Mouse (Mus musculus) gastrocnemius, adult 2 months (tissue): ENCODE measurements around the gene Fancc. TPM values are rescaled to one million over a fixed set of nuclear protein-coding genes. Genes with fewer than 3 reads are reported as not detected.

Experiments used
- DNase-seq: peaks from one replicate; pipeline ENCODE4 v3.0.0; 2022
- H3K27ac ChIP-seq: fragments of 200-600 bp; 2 replicates; pipeline ENCODE4 v1.8.1; 2022; ENCODE audit warnings: mild to moderate bottlenecking
- H3K4me3 ChIP-seq: fragments of 200-600 bp; 2 replicates; pipeline ENCODE4 v1.8.1; 2022; ENCODE audit warnings: mild to moderate bottlenecking, moderate library complexity
- CTCF ChIP-seq: fragments of 200-600 bp; IDR thresholded peaks from 2 replicates; pipeline ENCODE4 v1.8.1; 2022; ENCODE audit warnings: antibody characterized with exemption, mild to moderate bottlenecking, moderate library complexity
- intact Hi-C: fragments of 180-260 bp; cut with DNase I; formaldehyde crosslinking; loops from one replicate; pipeline ENCODE4 v1.15.1; 2025
- total RNA-seq, 2 experiments: library from RNA; stranded (reverse); gene quantifications; 2 replicates each; pipeline ENCODE4 v1.2.3; 2021

Gene Fancc
- total RNA-seq, 2 experiments from 2014 or later, result 2.3 to 2.6 TPM

DNA sequence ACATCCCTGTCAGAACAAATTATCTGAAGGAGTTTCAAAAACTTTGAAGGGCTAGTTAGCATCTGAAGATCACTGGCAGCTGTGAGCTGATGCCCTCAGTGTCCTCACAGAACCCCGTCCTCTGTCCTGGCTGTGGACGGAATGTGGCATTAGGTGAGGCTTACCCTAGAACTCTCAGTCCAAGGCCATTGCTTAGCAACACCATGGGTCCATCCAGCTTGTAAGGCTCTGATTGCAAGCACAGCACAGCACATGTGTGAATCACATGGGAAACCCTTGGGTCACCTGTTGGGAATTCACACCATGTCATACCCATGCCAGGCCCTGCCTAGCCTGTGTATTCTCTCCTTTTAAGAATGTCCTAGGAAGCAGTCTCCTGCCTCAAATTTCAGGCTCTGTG lies 200.1 kb downstream of the Fancc start:
- DNase-seq, result peak; percentile 68
- H3K4me3 ChIP-seq, result no peak overlapping the region
- peak overlapping the region; percentile 86 for H3K27ac ChIP-seq
- TF ChIP-seq CTCF, result no peak
- intact Hi-C loops, result no loop called here

DNA sequence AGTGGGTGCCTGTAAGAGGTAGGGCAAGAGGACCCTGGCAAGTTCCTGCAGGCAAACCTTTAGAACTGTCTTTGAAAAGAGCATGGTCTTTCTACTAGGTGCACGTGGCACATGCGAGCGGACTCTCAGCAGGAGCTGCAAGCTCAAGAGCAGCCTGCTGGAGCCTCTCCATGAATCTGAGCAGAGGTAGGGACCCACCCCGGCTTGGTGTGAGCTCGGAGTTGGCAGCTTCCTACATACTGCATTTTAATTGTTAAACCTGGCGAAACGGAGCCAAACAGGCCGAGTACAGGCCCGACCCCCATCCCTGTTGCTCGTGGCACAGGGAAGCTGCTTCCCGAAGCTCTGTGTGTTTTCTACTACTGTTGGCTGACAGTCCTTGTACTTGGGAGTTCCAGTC lies 200.8 kb downstream of the Fancc start:
- peak overlapping the region; percentile 86 for H3K27ac ChIP-seq
- H3K4me3 ChIP-seq, result no peak overlapping the region
- TF ChIP-seq CTCF, result no peak
- intact Hi-C loops, result no loop called here
- DNase-seq, result peak; percentile 46

DNA sequence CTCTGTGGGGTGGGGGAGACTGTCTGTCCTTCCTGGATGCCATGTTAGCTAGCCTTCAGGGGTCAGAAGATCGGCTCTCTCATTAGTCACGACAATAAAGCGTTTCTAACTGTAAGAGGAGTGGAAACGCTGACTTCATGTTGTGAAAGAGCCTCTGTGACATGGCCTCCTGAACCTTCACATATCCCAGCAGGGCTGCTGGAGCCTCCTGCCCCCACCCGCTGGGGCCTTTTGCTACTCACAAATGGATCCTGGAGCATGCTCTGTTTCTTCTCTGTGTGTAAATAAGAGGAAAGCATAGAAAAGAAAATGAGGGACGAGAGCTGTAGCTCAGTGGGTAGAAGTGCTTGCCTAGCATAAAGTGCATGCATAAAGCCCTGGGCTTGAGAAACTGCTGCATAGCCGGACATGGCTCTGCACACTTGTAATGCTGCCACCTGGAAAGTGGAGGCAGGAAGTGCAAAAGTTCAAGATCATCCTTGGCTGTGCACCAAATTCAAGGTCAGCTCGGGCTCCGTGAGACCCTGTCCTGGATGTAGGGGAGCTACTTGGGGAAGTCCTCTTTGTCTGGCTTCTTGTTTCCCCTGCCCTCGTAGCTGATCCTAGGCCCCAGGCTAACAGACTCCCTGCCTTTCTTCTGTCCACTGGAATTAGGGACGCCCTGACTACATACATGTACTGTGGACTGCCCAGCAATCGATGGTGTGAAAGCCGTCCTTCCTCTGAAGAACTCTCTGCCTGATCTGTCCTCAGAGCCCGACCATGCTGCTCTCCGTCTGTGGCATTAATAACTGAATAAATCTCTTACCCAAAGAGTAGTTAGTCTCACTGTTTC lies 202.5 kb downstream of the Fancc start:
- H3K27ac ChIP-seq, result peak overlapping the region; percentile 86
- peak overlapping the region; percentile 31 for H3K4me3 ChIP-seq
- TF ChIP-seq CTCF, result no peak
- DNase-seq, result peak; percentile 58
- intact Hi-C loops, result no loop called here

DNA sequence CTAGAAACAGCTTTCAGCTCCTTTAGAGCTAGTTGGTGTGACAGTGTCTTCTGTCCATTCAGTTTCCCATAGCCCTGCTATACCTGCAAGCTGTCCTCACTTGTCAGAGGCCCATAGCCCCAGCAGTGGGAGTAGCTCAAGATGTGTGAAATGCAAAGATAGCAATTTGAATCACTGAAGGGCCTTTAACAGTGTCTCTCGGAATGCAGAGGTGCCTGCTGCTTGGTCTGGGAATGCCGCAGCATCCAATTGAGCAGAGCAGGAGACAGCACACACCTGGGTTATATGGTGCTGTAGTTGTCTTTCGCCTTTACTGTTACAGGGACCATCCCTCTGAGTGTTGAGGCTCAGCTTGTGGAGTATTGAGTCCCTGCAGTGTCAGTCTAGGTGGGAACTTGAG lies 203.4 kb downstream of the Fancc start:
- TF ChIP-seq CTCF, result no peak
- DNase-seq, result no peak
- Histone ChIP-seq H3K27ac (peak overlapping the region; percentile 86), H3K4me3 (peak overlapping the region; percentile 31; the same call in 1 of the 2 replicates)
- intact Hi-C loops, result no loop called here

DNA sequence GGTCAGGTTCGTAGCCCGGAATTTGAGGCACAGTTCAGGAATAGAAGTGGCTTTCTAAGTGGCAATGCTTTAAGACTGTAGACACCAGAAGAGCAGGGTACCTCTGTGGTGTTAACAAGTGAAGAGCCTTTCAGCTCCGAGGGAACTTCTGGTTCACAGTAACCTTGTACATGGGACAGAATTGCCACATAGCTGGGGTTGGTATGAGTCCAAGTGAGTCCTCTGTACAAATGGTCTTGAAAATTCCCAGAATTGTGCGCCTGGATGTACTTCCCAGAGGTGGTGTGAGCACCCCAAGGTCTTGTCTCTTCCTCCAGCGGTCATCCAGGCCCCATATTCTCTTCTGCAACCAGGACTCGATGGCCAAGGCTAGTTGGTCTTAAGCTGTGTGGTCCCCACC lies 206.1 kb downstream of the Fancc start:
- H3K27ac ChIP-seq, result peak overlapping the region; percentile 75
- intact Hi-C loops, result no loop called here
- TF ChIP-seq CTCF, result no peak
- peak; percentile 21 for DNase-seq
- H3K4me3 ChIP-seq, result no peak overlapping the region

DNA sequence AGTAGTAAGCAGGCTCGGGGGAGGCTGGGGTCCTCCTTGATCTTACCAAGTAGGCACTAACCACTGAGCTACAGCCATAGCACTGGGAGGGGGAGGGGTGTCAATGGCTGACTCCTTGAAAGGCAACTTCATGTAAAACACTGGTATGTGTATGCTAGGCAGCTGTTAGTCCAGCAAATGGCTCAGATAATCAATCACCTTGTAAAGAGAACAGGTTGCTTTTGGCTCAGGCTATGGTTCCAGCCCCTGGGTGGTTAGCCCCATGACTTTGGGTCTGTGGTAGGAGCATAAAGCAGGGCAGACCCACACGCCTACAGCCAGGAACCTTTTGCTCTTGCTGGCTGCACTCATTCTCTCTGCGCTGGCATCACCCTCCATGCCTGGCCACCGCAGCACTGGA lies 207.0 kb downstream of the Fancc start:
- no peak for DNase-seq
- intact Hi-C loops, result no loop called here
- no peak overlapping the region for H3K4me3 ChIP-seq
- TF ChIP-seq CTCF, result no peak
- H3K27ac ChIP-seq, result peak overlapping the region; percentile 75

DNA sequence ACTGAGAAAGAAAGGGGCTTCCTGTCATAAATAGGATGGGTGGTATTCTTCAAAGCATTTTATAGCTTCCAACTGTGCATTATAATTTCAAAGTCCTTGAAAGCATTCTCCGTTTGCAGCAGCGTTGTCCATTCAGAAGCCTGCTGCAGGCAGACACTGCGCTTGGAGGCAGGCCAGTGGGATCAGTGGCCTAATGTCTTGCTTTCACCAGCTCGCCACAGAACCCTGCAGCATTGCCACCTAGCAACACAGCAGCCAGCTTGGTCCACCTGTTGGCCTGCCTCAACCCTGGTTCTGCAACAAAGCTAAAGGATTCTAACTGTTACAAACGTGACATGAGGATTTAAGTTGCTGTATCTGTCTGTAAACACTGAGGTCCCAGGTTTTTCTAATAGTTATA lies 207.4 kb downstream of the Fancc start:
- intact Hi-C loops, result loop anchor here (5.0 kb wide), 1 partner anchor 33 kb away; no protein-coding TSS in a partner anchor
- Histone ChIP-seq H3K27ac (peak overlapping the region; percentile 75), H3K4me3 (no peak overlapping the region; the same call in 1 of the 2 replicates)
- DNase-seq, result peak; percentile 64
- TF ChIP-seq CTCF, result no peak

DNA sequence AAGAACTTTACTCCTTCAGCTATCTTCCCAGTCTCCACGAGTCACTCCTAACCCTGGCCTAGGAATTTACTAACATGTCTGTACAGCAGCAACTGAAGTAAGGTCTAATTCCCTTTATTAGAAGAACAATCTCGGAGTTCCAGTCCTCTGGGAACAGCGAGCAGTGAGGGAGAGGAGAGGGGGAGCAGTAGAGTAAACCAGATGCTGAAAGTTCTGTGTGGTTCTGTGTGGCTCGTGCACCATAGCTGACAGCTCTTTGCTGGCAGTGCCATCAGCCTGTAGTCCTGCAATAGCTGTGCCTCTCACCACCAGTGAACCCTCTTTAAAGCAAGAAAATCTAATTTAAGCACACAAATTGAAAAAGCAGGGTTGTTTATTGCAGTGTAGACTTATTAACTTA lies 207.9 kb downstream of the Fancc start:
- Histone ChIP-seq H3K27ac (peak overlapping the region; percentile 75), H3K4me3 (peak overlapping the region; percentile 1; the same call in 1 of the 2 replicates)
- DNase-seq, result no peak
- intact Hi-C loops, result loop anchor here (5.0 kb wide), 1 partner anchor 33 kb away; no protein-coding TSS in a partner anchor
- no peak for TF ChIP-seq CTCF

DNA sequence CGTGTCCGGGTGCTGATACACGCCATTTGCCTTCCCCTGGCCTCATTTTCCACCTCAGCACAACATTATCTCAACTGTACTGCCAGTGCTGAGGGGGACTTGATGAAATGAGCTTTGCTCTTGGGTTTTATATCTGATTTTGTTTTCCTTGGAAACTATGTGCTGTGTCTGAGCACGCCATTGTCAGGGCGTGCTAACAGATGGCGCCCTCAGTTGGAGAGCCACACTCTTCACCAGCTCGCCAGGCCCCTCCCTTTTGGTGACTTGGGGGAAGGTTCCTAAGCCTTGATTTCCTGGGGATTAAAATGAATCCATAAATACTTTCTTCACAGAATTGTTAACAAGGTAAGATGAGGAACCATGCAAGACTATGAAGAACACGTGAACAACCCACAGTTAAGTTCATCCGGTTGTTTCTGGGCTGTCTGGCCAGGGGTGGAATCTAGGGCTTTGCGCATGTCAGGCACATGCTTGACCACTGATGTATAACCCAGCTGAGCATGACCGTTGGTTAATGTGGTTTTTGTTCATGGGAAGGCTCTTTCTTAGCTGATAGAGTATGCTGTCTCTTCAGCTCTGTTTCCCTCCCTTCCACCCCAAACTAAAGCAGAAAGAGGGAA lies 210.5 kb downstream of the Fancc start:
- DNase-seq, result no peak
- Histone ChIP-seq H3K27ac (peak overlapping the region; percentile 75), H3K4me3 (no peak overlapping the region)
- TF ChIP-seq CTCF, result no peak
- intact Hi-C loops, result loop anchor here (5.0 kb wide), 1 partner anchor 36 kb away; no protein-coding TSS in a partner anchor

DNA sequence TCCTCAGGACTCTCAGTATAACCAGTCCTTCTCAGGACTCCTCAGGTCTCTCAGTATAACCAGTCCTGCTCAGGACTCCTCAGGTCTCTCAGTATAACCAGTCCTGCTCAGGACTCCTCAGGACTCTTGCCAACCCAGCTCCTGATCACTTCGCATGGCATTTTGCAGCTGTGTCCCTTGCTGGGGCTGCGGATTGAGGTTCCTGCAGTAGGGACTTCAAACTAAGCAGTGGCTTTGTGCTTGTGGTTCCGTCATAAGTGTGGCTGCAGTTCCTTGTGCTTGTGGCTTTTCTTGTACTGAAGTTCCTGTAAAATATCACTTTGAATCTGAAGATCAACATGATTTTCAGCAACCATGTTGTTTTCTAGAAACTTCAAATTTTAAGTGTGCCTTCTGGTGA lies 212.3 kb downstream of the Fancc start:
- peak overlapping the region; percentile 78 for H3K27ac ChIP-seq
- TF ChIP-seq CTCF, result no peak
- no peak overlapping the region for H3K4me3 ChIP-seq
- intact Hi-C loops, result loop anchor here (5.0 kb wide), 1 partner anchor 38 kb away; no protein-coding TSS in a partner anchor
- peak; percentile 51 for DNase-seq

DNA sequence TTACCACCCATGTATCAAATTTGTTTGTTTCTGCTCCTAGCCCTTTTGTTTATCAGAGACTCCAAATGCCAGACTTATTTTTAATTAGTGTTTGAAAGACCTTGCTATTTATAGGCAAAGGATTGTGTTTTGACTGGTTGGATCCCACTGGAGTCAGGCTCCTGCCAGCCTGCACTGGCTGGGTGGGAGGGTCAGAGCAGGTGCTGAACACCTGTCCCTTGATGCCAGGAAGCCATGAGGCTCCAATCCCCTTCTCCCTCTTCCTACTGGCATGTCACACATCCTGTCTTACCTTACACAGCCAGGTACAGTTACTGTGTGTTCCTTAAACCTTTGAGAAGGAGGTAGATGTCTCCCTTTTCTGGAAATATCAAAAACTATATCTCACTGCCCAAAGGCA lies 213.8 kb downstream of the Fancc start:
- intact Hi-C loops, result no loop called here
- no peak for TF ChIP-seq CTCF
- Histone ChIP-seq H3K4me3 (peak overlapping the region; percentile 79), H3K27ac (peak overlapping the region; percentile 86)
- DNase-seq, result peak; percentile 50

DNA sequence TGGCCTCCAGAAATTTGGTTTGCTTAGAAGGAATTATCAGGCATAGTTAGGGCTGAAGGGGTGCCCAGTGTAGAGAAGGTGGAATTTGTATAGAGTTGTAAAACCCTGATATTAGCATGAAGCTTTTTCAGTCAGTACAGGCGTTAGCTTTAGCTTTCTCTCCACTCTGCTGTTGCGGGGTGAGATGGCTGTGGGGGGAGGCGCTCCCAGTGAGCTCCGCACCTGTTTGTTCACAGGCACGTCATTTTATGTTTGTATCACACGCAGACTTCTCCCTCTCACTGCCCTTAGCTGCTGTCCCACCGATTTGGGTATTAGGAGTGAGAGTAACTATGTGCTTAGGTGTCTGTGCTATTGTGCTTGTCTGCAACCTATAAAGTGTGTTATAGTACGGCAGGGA lies 215.9 kb downstream of the Fancc start:
- peak overlapping the region; percentile 86 for H3K27ac ChIP-seq
- H3K4me3 ChIP-seq, result peak overlapping the region; percentile 79
- intact Hi-C loops, result no loop called here
- no peak for TF ChIP-seq CTCF
- DNase-seq, result no peak

DNA sequence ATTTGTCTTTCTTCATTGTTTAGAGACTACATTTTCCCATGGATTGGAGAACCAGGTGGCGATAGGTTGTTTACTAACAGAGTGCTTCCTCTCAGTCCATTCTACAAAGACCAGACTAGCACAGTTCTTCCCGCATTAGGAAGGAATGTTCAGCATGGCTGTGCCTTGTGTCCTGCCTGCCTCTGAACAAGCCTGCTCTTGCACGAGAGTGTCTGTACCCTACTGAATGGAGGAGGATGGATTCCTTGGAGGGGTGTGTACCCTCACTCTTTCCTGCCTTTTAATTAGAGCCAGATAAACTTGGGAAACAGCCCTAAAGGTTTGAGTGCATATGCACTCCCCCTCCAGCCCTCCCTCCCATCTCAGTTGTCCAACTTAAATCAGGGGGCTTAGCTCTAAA lies 216.7 kb downstream of the Fancc start:
- intact Hi-C loops, result no loop called here
- peak overlapping the region; percentile 79 for H3K4me3 ChIP-seq
- TF ChIP-seq CTCF, result no peak
- DNase-seq, result no peak
- peak overlapping the region; percentile 86 for H3K27ac ChIP-seq
